Mouse (Mus musculus): ENCODE results near the gene Cdh24. TPM values are rescaled to one million over a fixed set of nuclear protein-coding genes. Genes with fewer than 3 reads are reported as not detected.
A peak's percentile ranks its signal among the peaks of the same experiment; 100 is the strongest.

The Cdh24 gene
- polyA plus RNA-seq (2014; fragmentation: Nextera tagmentation; extraction: Ambion mirVana): 2.9 and 3.1 TPM in 2 replicates

GRCm38 (mm10) chr14:54641305-54641969 is at the start of gene Cdh24:
Gene Cdh24, minus strand, starts transcription at chr14:54641364.
- Histone ChIP-seq H3K27me3 (ENCODE audit: control insufficient read depth, insufficient read depth, low read length) (no peaks in the 10 kb centered on the region), H3K36me3 (ENCODE audit: control insufficient read depth, insufficient read depth, low read length) (peaks cover 45% of the 10 kb centered on the region), H3K27ac (ENCODE audit: low read depth, low read length) (peak within 1 kb of the TSS; percentile 51), H3K4me1 (ENCODE audit: control insufficient read depth, insufficient read depth, low read length) (peaks cover 7% of the 10 kb centered on the region; the same call in 1 of the 2 replicates), H3K4me3 (ENCODE audit: low read depth, low read length) (peak within 1 kb of the TSS; percentile 58), H3K4me2 (peak within 1 kb of the TSS; percentile 97), H3K9ac (ENCODE audit: low read depth, low read length) (peak within 1 kb of the TSS; percentile 73), H3K9me3 (replicated peaks; ENCODE audit: control insufficient read depth, low read length) (no peaks in the 10 kb centered on the region)
- WGBS (ENCODE audit: insufficient replicate concordance): 1% methylated on average over 46 of the region's 52 CpGs
- ATAC-seq (replicated peaks; ENCODE audit: insufficient number of reproducible peaks, low FRiP score, low TSS enrichment): peak; percentile 90

- peaks cover 6% of the 10 kb centered on the region; the same call in 1 of the 2 replicates for H3K36me3 ChIP-seq (ENCODE audit: control insufficient read depth, insufficient read depth, low read length)
- H3K4me3 ChIP-seq (ENCODE audit: low read depth, low read length): peak overlapping the region; percentile 89
- peak overlapping the region; percentile 99 for H3K9ac ChIP-seq (ENCODE audit: low read depth, low read length)
- H3K4me1 ChIP-seq (ENCODE audit: control insufficient read depth, insufficient read depth, low read length): peaks cover 17% of the 10 kb centered on the region
- no peaks in the 10 kb centered on the region for H3K9me3 ChIP-seq (replicated peaks; ENCODE audit: control insufficient read depth, low read length)
- peak overlapping the region; percentile 76 for H3K4me2 ChIP-seq
- H3K27ac ChIP-seq (ENCODE audit: low read depth, low read length): peak overlapping the region; percentile 98
- 6% methylated on average over 8 of the region's 8 CpGs for WGBS (ENCODE audit: insufficient replicate concordance)
- H3K27me3 ChIP-seq (ENCODE audit: control insufficient read depth, insufficient read depth, low read length): no peaks in the 10 kb centered on the region
- no peak for ATAC-seq (replicated peaks; ENCODE audit: insufficient number of reproducible peaks, low FRiP score, low TSS enrichment)
Measured at GRCm38 (mm10) chr14:54687251-54687650, 46.1 kb upstream of the Cdh24 start.

GRCm38 (mm10) chr14:54686522-54687143 is 45.5 kb upstream of the Cdh24 start, which contains the start of gene Acin1:
Gene Acin1, minus strand, starts transcription at chr14:54686931.
- Histone ChIP-seq H3K4me2 (peak within 1 kb of the TSS; percentile 89), H3K4me1 (ENCODE audit: control insufficient read depth, insufficient read depth, low read length) (peaks cover 17% of the 10 kb centered on the region), H3K27ac (ENCODE audit: low read depth, low read length) (peak within 1 kb of the TSS; percentile 98), H3K4me3 (ENCODE audit: low read depth, low read length) (peak within 1 kb of the TSS; percentile 89), H3K9ac (ENCODE audit: low read depth, low read length) (peak within 1 kb of the TSS; percentile 99), H3K36me3 (ENCODE audit: control insufficient read depth, insufficient read depth, low read length) (peaks cover 6% of the 10 kb centered on the region; the same call in 1 of the 2 replicates), H3K27me3 (ENCODE audit: control insufficient read depth, insufficient read depth, low read length) (no peaks in the 10 kb centered on the region), H3K9me3 (replicated peaks; ENCODE audit: control insufficient read depth, low read length) (no peaks in the 10 kb centered on the region)
- ATAC-seq (replicated peaks; ENCODE audit: insufficient number of reproducible peaks, low FRiP score, low TSS enrichment): peak; percentile 96
- WGBS (ENCODE audit: insufficient replicate concordance): under 1% methylated on average over 44 of the region's 44 CpGs

GRCm38 (mm10) chr14:54686063-54686521 is 44.9 kb upstream of the Cdh24 start, which contains the start of gene 1700123O20Rik:
Gene 1700123O20Rik, plus strand, starts transcription at chr14:54686216.
- Histone ChIP-seq H3K4me2 (peak within 1 kb of the TSS; percentile 89), H3K9ac (ENCODE audit: low read depth, low read length) (peak within 1 kb of the TSS; percentile 99), H3K27ac (ENCODE audit: low read depth, low read length) (peak within 1 kb of the TSS; percentile 98), H3K4me1 (ENCODE audit: control insufficient read depth, insufficient read depth, low read length) (peaks cover 17% of the 10 kb centered on the region), H3K4me3 (ENCODE audit: low read depth, low read length) (peak within 1 kb of the TSS; percentile 89), H3K9me3 (replicated peaks; ENCODE audit: control insufficient read depth, low read length) (no peaks in the 10 kb centered on the region), H3K27me3 (ENCODE audit: control insufficient read depth, insufficient read depth, low read length) (no peaks in the 10 kb centered on the region), H3K36me3 (ENCODE audit: control insufficient read depth, insufficient read depth, low read length) (peaks cover 6% of the 10 kb centered on the region; the same call in 1 of the 2 replicates)
- peak; percentile 86 for ATAC-seq (replicated peaks; ENCODE audit: insufficient number of reproducible peaks, low FRiP score, low TSS enrichment)
- whole genome bisulfite sequencing (ENCODE audit: insufficient replicate concordance): under 1% methylated on average over 41 of the region's 41 CpGs

- Histone ChIP-seq H3K27me3 (ENCODE audit: control insufficient read depth, insufficient read depth, low read length) (no peaks in the 10 kb centered on the region), H3K9ac (ENCODE audit: low read depth, low read length) (peak overlapping the region; percentile 99), H3K36me3 (ENCODE audit: control insufficient read depth, insufficient read depth, low read length) (peaks cover 5% of the 10 kb centered on the region; the same call in 1 of the 2 replicates), H3K4me1 (ENCODE audit: control insufficient read depth, insufficient read depth, low read length) (peaks cover 17% of the 10 kb centered on the region), H3K4me3 (ENCODE audit: low read depth, low read length) (peak overlapping the region; percentile 89), H3K9me3 (replicated peaks; ENCODE audit: control insufficient read depth, low read length) (no peaks in the 10 kb centered on the region), H3K27ac (ENCODE audit: low read depth, low read length) (peak overlapping the region; percentile 98), H3K4me2 (peak overlapping the region; percentile 89)
- 12% methylated on average over 8 of the region's 8 CpGs for WGBS (ENCODE audit: insufficient replicate concordance)
- no peak for ATAC-seq (replicated peaks; ENCODE audit: insufficient number of reproducible peaks, low FRiP score, low TSS enrichment)
Measured at GRCm38 (mm10) chr14:54685471-54685870, 44.3 kb upstream of the Cdh24 start.

GRCm38 (mm10) chr14:54682396-54682795 is 41.2 kb upstream of the Cdh24 start:
- WGBS (ENCODE audit: insufficient replicate concordance): 91% methylated on average over 3 of the region's 3 CpGs
- no peak for ATAC-seq (replicated peaks; ENCODE audit: insufficient number of reproducible peaks, low FRiP score, low TSS enrichment)
- Histone ChIP-seq H3K4me2 (no peak overlapping the region), H3K9ac (ENCODE audit: low read depth, low read length) (no peak overlapping the region), H3K4me3 (ENCODE audit: low read depth, low read length) (no peak overlapping the region), H3K9me3 (replicated peaks; ENCODE audit: control insufficient read depth, low read length) (no peaks in the 10 kb centered on the region), H3K4me1 (ENCODE audit: control insufficient read depth, insufficient read depth, low read length) (peaks cover 11% of the 10 kb centered on the region), H3K27me3 (ENCODE audit: control insufficient read depth, insufficient read depth, low read length) (no peaks in the 10 kb centered on the region), H3K36me3 (ENCODE audit: control insufficient read depth, insufficient read depth, low read length) (peaks cover 10% of the 10 kb centered on the region), H3K27ac (ENCODE audit: low read depth, low read length) (no peak overlapping the region)

GRCm38 (mm10) chr14:54678657-54679304 is 37.6 kb upstream of the Cdh24 start:
- H3K4me1 ChIP-seq (ENCODE audit: control insufficient read depth, insufficient read depth, low read length): no peaks in the 10 kb centered on the region
- no peak overlapping the region for H3K27ac ChIP-seq (ENCODE audit: low read depth, low read length)
- no peaks in the 10 kb centered on the region for H3K9me3 ChIP-seq (replicated peaks; ENCODE audit: control insufficient read depth, low read length)
- no peak overlapping the region for H3K4me3 ChIP-seq (ENCODE audit: low read depth, low read length)
- H3K9ac ChIP-seq (ENCODE audit: low read depth, low read length): 0 out of 2 replicates have a peak overlapping the region, but pooled peaks have one; percentile 16
- H3K4me2 ChIP-seq: no peak overlapping the region
- WGBS (ENCODE audit: insufficient replicate concordance): 86% methylated on average over 16 of the region's 16 CpGs
- no peaks in the 10 kb centered on the region for H3K27me3 ChIP-seq (ENCODE audit: control insufficient read depth, insufficient read depth, low read length)
- peaks cover 23% of the 10 kb centered on the region for H3K36me3 ChIP-seq (ENCODE audit: control insufficient read depth, insufficient read depth, low read length)
- no peak for ATAC-seq (replicated peaks; ENCODE audit: insufficient number of reproducible peaks, low FRiP score, low TSS enrichment)

GRCm38 (mm10) chr14:54676290-54676689 is 35.1 kb upstream of the Cdh24 start:
- H3K4me2 ChIP-seq: no peak overlapping the region
- no peaks in the 10 kb centered on the region for H3K27me3 ChIP-seq (ENCODE audit: control insufficient read depth, insufficient read depth, low read length)
- no peak overlapping the region for H3K9ac ChIP-seq (ENCODE audit: low read depth, low read length)
- no peaks in the 10 kb centered on the region for H3K9me3 ChIP-seq (replicated peaks; ENCODE audit: control insufficient read depth, low read length)
- ATAC-seq (replicated peaks; ENCODE audit: insufficient number of reproducible peaks, low FRiP score, low TSS enrichment): no peak; the same call in 1 of the 2 replicates
- peaks cover 29% of the 10 kb centered on the region for H3K36me3 ChIP-seq (ENCODE audit: control insufficient read depth, insufficient read depth, low read length)
- no peak overlapping the region for H3K4me3 ChIP-seq (ENCODE audit: low read depth, low read length)
- no peak overlapping the region for H3K27ac ChIP-seq (ENCODE audit: low read depth, low read length)
- no peaks in the 10 kb centered on the region for H3K4me1 ChIP-seq (ENCODE audit: control insufficient read depth, insufficient read depth, low read length)
- 89% methylated on average over 5 of the region's 5 CpGs for WGBS (ENCODE audit: insufficient replicate concordance)

All from heart, embryonic 11.5 days (tissue).